Mouse (Mus musculus) heart, embryonic 14.5 days (tissue): ENCODE results near the gene Msi1. TPM values are rescaled to one million over a fixed set of nuclear protein-coding genes. Genes with fewer than 3 reads are reported as not detected.
A peak's percentile ranks its signal among the peaks of the same experiment; 100 is the strongest.

Experiments
- ATAC-seq: fragments of 200-750 bp; cut with Nextera tagmentation; 2 replicates; pipeline ENCODE4 v1.8.0; 2017; ENCODE audit warnings: low read depth, moderate TSS enrichment; ENCODE audit not compliant: insufficient number of reproducible peaks, insufficient read depth, low FRiP score
- H3K27ac ChIP-seq, 2 experiments: fragments of 200-500 bp in 1 of 2; fragments of 300-500 bp in 1 of 2; sonication (generic) in 1 of 2; replicated peaks in 1 of 2; 2 replicates each; pipeline ENCODE4 v1.5.1; 2012 to 2014; ENCODE audit warnings: low read depth in 2 of 2, low read length in 2 of 2, control low read depth in 1 of 2, mild to moderate bottlenecking in 1 of 2, mixed read lengths in 1 of 2; ENCODE audit not compliant: control insufficient read depth in 1 of 2, insufficient read depth in 1 of 2
- H3K27me3 ChIP-seq: fragments of 300-500 bp; sonication (generic); 2 replicates; pipeline ENCODE4 v1.6.1; 2014; ENCODE audit warnings: mild to moderate bottlenecking, low read length, control low read depth; ENCODE audit not compliant: control insufficient read depth, insufficient read depth
- H3K36me3 ChIP-seq: fragments of 300-500 bp; sonication (generic); 2 replicates; pipeline ENCODE4 v1.6.1; 2014; ENCODE audit warnings: mild to moderate bottlenecking, control low read depth, low read length, mixed read lengths; ENCODE audit not compliant: control insufficient read depth, insufficient read depth
- H3K4me1 ChIP-seq, 2 experiments: fragments of 200-500 bp in 1 of 2; fragments of 300-500 bp in 1 of 2; sonication (generic) in 1 of 2; 2 replicates each; pipeline ENCODE4 v1.6.1; 2012 to 2014; ENCODE audit warnings: low read length in 2 of 2, control low read depth in 1 of 2, mixed read lengths in 1 of 2; ENCODE audit not compliant: control insufficient read depth in 2 of 2, insufficient read depth in 2 of 2
- H3K4me2 ChIP-seq: fragments of 300-500 bp; sonication (generic); 2 replicates; pipeline ENCODE4 v1.6.1; 2014; ENCODE audit warnings: mild to moderate bottlenecking, low read length
- H3K4me3 ChIP-seq, 2 experiments: fragments of 200-500 bp in 1 of 2; fragments of 300-500 bp in 1 of 2; sonication (generic) in 1 of 2; 2 replicates each; pipeline ENCODE4 v1.5.1; 2012 to 2014; ENCODE audit warnings: low read length in 2 of 2, mild to moderate bottlenecking in 2 of 2, control low read depth in 1 of 2, low read depth in 1 of 2, moderate library complexity in 1 of 2; ENCODE audit not compliant: control insufficient read depth in 1 of 2, insufficient read depth in 1 of 2
- H3K9ac ChIP-seq: fragments of 300-500 bp; sonication (generic); 2 replicates; pipeline ENCODE4 v1.6.1; 2014; ENCODE audit warnings: mild to moderate bottlenecking, low read length
- H3K9me3 ChIP-seq: fragments of 300-500 bp; sonication (generic); 2 replicates; pipeline ENCODE4 v1.6.1; 2016; ENCODE audit warnings: low read length, control low read depth; ENCODE audit not compliant: control insufficient read depth
- WGBS: fragments of 180-500 bp; shearing (Covaris S2); extraction: QIAGEN DNeasy Blood & Tissue Kit; methylation state at CpG from one replicate; pipeline ENCODE4 v1.1.7; 2014; 5-methylcytosine and 5-hydroxymethylcytosine counted together
- polyA plus RNA-seq: library from polyadenylated mRNA; unstranded; fragments of >200 nt; fragmentation: Nextera tagmentation; extraction: Ambion mirVana; gene quantifications from 2 replicates; pipeline ENCODE4 v1.2.1, GENCODE M21; 2014

Msi1 gene
- polyA plus RNA-seq, 1 experiment from 2014 or later: 3.3 TPM

DNA sequence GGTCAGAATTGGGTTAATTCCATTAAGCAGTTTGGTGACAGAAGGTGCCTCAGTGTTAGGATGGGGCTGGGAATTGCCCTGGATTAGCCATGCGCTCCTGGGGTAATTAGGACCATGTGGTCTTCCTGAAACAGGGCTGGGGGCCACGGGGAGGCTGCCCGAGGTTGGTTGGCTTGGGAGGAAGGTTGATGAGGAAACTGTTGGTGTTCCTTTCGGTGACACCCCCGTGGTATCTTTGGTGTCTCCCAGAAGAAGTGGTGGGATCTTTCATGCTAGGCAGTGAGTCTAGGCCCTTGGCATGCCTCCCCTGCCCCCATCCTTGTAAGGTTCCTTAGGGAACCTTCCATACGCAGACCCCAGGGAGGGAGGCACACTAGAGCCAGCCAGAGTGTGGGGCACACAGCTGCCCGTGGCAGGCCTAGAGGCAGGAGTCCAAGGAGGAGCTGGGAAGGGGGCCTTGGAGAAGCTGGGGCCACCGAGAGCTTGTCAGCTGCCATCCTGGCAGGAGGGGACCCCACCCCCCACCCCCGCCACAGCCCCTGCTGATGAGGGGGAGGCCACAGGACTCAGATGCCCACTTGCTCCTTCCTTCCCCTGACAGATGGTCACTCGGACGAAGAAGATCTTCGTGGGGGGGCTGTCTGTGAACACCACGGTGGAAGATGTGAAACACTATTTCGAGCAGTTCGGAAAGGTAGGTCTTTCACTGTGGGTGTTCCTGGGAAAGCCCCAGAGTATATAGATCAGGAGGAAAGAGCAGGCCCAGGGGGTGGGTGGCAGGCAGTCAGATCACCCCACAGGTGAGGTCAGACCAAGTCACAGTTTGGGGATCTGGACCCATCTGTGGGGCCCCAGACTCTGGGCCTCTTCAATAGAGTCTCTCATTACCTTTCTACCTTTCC lies 5.7 kb downstream of the Msi1 start:
- no peak overlapping the region for H3K4me2 ChIP-seq
- WGBS: 73% methylated on average over 15 of the region's 15 CpGs
- peaks cover 19 to 32% of the 10 kb centered on the region in 2 experiments for H3K4me1 ChIP-seq
- no peaks in the 10 kb centered on the region for H3K27me3 ChIP-seq
- no peak overlapping the region for H3K4me3 ChIP-seq
- ATAC-seq: no peak
- H3K27ac ChIP-seq: no peak overlapping the region
- H3K9ac ChIP-seq: no peak overlapping the region; the same call in 1 of the 2 replicates
- H3K9me3 ChIP-seq: no peaks in the 10 kb centered on the region
- peaks cover 4% of the 10 kb centered on the region; the same call in 1 of the 2 replicates for H3K36me3 ChIP-seq

DNA sequence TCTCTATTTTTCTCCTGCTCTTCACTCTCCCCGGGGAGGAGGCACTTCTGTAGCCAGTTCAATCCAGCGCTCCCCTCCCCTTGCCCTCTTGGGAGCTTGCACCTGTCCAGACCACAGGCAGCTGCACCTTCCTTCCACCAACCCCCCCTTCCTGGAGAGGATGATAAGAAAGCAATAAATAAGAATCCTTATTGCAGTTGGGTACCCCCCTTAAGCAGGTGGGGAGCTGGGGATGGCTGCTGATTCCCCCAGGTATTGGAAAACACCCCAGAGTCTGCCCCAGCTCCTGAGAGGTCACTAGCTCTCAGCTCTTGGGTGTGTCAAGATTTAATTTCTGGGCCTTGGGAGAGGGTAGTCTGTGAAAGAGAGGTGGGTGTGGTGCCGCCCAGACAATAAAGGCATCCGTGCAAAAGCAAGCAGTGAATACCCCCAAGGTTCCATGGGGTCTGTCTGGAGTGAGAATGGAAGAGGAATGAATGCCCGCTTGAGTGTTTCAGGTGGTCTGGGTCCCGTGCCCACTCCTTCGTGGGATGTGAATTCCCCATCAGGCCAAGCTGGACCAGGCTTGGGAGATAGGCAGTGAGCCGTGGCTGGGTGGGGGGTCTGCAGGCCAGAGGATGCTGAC lies 6.5 kb downstream of the Msi1 start:
- Histone ChIP-seq H3K9me3 (no peaks in the 10 kb centered on the region), H3K9ac (peak overlapping the region; percentile 79), H3K4me2 (peak overlapping the region; percentile 89), H3K27ac (peak overlapping the region in 1 of 2 experiments; percentile 41; a peak in 2 of 4 replicates), H3K27me3 (no peaks in the 10 kb centered on the region), H3K36me3 (peaks cover 4% of the 10 kb centered on the region; the same call in 1 of the 2 replicates), H3K4me1 (peaks cover 16 to 29% of the 10 kb centered on the region in 2 experiments), H3K4me3 (peak overlapping the region; percentile 35 to 48; a peak in 3 of 4 replicates)
- no peak for ATAC-seq
- 42% methylated on average over 8 of the region's 8 CpGs for WGBS

DNA sequence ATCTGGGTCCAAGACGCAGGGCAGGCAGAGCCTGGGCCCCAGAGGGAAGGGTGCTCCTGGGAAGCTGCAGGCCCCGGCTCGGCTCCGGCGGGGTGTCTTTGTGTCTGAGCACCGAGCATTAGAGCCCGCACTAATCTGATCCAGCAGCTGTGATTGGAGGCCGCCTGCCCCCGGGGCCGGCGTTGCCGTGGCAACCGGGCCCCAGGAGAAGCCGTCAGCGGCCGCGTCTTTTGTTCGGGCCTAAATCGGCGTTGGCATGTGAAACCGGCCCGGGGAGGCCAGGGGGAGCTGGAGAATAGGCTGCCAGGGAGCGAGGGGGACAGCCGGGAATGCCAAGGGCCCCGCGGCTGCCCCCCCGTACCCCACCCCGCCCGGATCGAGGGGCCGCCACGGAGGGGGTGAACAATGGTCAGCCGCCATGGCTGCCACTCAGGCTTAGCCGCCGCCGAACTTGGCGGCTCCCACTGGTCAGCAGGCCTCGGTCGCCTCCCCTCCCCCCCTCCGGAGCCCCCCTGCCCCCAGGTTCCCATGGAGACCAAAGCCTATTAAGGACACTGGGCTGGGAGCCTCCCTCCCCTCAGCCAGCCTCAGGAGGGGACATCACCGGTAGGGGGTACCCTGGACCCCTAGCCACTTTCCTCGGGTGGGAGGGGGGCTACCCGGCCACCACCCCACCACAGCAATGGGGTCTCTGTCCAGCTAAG lies 7.2 kb downstream of the Msi1 start:
- Histone ChIP-seq H3K36me3 (peaks cover 4% of the 10 kb centered on the region; the same call in 1 of the 2 replicates), H3K9ac (peak overlapping the region; percentile 79), H3K27me3 (no peaks in the 10 kb centered on the region), H3K9me3 (no peaks in the 10 kb centered on the region), H3K4me3 (peak overlapping the region; percentile 35 to 48), H3K4me1 (peaks cover 12 to 24% of the 10 kb centered on the region in 2 experiments), H3K27ac (peak overlapping the region in 1 of 2 experiments; percentile 41; a peak in 2 of 4 replicates), H3K4me2 (peak overlapping the region; percentile 89)
- peak; percentile 52 for ATAC-seq
- 1% methylated on average over 34 of the region's 43 CpGs for WGBS

DNA sequence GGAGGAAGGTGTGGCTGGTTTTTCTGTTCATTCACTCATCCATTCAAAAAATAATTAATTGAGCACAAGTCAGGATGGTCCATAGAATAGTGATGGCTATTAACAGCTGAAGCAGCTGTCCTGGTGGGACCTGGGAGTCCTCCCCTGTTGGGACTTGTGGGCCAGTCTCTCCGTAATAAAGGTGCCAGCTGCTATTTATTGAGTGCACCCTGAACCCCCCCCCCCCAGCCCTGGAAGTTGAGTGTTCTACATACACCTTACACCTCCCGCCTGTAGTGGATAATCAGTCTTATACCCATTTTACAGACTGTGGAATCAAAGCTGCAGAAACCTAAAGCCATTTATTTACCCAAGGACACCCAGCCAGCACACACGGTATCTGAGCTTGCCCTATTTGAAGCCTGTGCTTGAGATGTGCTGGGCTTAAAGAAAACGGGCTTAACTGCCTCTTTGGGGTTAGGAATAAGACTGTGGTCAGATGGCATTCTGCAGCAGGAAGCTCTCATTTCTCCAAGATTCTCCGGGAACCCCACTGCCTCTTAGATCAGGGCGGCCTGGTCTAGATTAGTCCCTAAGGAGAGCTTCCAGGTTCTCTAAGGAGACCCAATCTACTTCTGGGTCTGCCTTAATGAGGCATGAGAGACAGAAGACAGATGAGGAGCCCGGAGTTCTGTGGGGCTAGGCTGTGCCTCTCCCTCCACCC lies 8.0 kb downstream of the Msi1 start:
- H3K27me3 ChIP-seq: no peaks in the 10 kb centered on the region
- no peak overlapping the region for H3K27ac ChIP-seq
- H3K9me3 ChIP-seq: no peaks in the 10 kb centered on the region
- ATAC-seq: no peak
- no peak overlapping the region for H3K4me2 ChIP-seq
- no peak overlapping the region for H3K4me3 ChIP-seq
- peaks cover 8 to 20% of the 10 kb centered on the region in 2 experiments for H3K4me1 ChIP-seq
- peaks cover 4% of the 10 kb centered on the region; the same call in 1 of the 2 replicates for H3K36me3 ChIP-seq
- WGBS: 79% methylated on average over 7 of the region's 7 CpGs
- no peak overlapping the region for H3K9ac ChIP-seq

DNA sequence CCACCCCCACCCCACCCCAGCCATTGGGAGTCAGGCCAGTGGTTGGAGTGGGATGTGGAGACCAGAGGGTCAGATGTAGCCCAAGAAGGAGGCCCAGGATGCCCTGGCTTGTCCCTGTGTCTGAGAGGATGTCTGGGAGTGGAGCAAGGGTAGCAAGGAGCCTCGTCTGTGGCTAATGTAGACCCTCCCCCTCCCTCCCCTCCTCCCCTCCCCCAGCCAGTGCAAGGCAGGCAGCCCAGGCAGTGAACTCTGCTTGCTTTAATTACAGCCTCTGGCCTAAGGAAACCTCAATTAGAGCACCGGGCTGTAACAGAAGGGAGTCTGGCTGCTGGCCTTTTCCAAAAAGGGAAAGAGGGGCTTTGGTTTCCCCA lies 8.5 kb downstream of the Msi1 start:
- H3K9ac ChIP-seq: no peak overlapping the region
- H3K27me3 ChIP-seq: no peaks in the 10 kb centered on the region
- H3K27ac ChIP-seq: no peak overlapping the region
- peaks cover 8 to 20% of the 10 kb centered on the region in 2 experiments for H3K4me1 ChIP-seq
- ATAC-seq: no peak
- peaks cover 4% of the 10 kb centered on the region; the same call in 1 of the 2 replicates for H3K36me3 ChIP-seq
- H3K9me3 ChIP-seq: no peaks in the 10 kb centered on the region
- 34% methylated on average over 2 of the region's 2 CpGs for WGBS
- H3K4me3 ChIP-seq: no peak overlapping the region
- no peak overlapping the region for H3K4me2 ChIP-seq

DNA sequence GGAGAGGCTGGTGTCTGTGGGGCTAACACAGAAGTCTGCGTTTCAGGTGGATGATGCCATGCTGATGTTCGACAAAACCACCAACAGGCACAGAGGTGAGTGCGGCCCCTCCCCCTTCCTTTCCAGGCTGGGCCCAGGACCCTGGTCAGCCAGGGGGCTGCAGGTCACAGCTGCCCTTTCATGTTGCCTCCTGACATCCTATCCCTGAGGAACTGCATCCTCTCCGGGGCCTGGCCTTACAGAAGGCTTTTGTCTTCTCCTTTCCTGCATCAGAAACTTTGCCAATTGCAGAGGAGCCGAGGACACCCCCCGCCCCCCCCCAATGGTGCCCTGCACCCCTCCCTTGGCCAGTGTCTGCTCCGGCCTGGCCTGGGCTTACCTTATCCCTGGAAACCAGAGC lies 9.3 kb downstream of the Msi1 start:
- H3K9me3 ChIP-seq: no peaks in the 10 kb centered on the region
- H3K36me3 ChIP-seq: peaks cover 10% of the 10 kb centered on the region
- H3K4me2 ChIP-seq: no peak overlapping the region
- ATAC-seq: no peak
- 78% methylated on average over 7 of the region's 7 CpGs for WGBS
- no peak overlapping the region for H3K9ac ChIP-seq
- H3K27ac ChIP-seq: no peak overlapping the region
- no peak overlapping the region for H3K4me3 ChIP-seq
- no peaks in the 10 kb centered on the region for H3K27me3 ChIP-seq
- H3K4me1 ChIP-seq: peaks cover 8 to 20% of the 10 kb centered on the region in 2 experiments
